Mouse (Mus musculus) liver, adult (tissue): Measurements from ENCODE around the gene Matn4.

Source experiments
- GATA4 ChIP-seq: IDR thresholded peaks from 2 replicates; pipeline ENCODE4 v1.6.1; 2014; ENCODE audit warnings: mild to moderate bottlenecking, low read length; ENCODE audit not compliant: insufficient replicate concordance

Matn4 gene

DNA sequence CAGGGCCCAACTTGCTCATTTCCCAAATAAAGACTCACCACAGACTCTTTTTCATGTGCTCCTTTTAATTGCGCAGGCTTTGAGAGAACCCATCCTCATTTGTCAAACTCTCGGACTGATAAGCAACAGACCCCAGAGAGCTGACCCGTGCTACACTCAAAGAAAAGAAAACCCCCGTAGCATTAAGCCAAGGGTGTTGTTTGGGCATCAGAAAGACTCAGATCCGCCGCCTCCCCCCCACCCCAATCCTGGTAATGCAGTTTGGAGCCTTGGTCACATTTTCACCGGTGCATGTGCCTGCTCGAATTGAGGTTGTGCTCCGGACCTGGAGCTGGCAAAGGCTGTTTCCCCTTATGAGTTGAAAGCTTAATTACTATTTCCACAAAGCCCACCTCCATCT is at the start of gene Matn4:
Matn4 (minus strand) TSS at position 101 of the 400 bp plus-strand sequence.
- no peak for TF ChIP-seq GATA4

DNA sequence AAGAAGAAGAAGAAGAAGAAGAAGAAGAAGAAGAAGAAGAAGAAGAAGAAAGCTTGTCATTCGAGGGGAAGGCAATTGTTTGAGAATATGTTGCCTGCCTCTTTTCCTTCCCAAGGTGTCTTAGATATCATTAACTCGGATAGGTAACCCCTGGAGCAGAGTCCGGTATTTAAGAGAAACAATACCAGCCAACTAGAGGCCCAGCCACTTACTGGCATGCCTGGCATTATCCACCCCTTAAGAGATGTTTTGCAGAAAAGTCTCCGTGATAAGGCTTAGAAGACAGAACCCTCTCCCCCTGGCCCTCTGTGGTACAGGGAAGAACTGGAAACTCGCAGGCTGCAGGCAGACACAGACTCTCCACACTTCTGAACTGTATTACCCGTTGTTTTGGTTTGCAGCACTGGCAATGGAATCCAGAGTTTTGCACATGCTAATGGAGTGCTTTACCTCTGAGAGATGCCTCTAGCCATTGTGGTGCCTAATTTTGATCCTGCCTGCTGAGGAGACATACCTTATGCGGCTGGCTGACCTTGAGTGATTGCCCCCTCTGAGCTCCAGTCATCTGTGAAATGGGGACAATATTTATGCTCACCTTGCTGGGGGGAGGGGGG is 49.0 kb upstream of the Matn4 start:
- no peak for TF ChIP-seq GATA4

DNA sequence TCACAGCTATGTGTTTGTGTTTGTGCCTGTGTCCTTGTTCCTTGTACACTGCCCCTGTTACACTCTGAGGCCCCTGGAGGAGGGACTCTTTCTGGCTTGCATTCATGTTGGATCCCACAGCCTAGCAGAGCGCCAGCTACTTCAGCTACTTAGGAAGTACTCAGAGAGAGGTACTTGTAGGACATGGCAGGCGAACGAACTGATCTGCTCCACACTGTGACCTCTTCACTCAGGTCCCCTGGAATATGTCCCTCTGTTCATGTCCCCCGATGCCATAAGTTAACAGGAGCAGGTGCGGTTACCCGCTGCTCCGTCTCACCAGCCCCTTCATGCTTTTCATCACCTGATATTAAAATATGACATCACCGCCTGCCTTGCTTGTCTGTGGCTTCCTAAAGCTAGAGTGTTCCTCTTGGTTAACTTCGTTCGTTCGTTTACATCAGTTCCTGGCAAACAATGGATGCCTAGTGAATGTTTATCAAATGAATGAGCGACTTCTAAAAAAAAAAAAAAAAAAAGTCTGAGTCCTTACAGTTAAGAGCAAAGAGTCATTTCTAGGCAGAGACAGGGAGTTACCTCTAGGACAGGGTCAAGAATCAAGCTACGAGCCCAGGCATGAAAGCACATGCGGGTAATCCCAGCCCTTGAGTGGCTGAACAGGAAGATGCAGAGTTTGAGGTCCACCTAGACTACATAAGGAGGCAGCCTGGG is 48.2 kb upstream of the Matn4 start:
- no peak for TF ChIP-seq GATA4

DNA sequence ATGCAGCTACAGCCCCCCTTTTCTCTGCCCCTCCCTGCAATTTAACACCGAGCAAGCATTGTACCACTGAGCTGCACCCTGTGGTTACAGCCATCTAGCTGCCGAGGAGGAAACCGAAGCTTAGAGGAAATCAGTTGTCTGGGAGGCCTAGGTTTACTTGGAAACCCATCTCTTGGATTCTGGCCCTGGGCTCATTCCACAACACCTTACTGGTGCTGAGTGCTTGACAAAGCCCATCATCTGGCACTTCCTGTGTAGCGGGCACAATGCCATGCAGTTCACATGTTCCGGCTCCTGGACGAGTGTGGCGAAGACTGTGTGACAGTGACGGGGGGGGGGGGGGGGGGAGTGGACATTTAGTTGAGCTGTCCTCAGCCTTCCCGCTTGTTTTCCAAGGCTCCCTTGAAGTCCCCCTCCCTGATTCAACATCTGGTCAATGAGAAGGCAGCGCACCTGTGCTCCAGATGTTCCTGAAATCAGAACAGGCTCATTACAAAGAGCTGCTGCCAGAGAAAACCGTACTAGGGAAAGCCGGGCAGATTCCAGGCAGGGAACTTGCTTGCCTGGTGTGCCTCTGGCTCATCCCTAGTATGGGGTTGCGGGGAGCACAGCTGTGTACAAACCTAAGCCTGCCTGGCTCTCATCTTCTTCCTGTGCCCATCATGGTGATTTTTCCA is 47.2 kb upstream of the Matn4 start:
- TF ChIP-seq GATA4 = no peak

DNA sequence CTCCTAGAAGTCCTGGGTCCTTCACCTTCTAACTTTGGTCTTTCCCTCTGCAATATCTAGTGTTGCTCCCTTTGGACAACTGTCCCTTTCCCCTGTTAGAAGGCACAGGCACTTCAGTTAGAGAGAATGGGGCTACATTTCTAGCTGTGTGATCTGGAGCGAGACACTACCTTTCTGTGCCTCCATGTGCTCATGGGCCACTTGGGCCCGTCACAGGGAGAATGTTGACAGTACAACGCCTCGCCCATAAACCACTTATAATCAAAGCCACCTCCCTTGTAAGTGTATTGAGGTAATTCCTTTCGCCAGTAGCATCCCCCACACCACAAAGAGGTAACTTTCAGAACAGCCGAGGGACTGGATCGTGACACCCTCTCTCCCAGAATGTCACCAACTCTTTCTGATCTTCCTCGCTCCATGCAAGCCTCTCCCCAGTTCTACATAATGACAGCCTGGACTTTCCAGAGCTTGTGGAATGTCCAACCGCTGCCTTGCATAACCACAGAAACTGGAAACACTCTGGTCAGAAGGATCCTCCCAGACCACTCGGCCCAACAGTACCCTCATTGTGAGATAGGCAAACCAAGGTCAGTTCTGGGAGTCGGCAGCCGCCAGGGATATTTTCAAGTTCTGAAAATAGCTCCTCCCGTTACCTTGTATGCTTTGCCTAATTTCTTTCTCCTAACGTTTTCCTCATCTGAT is 44.5 kb upstream of the Matn4 start:
- TF ChIP-seq GATA4 = no peak

DNA sequence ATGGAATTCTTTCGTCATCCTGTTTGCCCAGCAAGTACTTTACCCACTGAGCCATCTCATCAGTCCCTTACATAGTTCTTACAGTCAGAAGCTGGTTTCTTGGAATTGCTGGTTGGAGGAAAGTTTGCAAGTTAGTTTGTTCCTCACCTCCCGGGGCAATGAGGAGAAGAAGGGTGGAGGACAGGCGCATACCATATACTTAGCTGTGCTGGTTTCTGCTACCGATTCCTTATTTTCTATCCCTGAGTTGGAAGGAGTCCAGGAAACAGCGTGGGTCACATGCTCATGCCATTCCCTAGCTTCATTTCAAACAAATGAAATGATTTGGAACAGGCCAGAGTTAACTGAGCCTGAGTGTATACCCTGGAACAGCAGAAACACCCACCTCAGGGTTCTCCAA is 44.0 kb upstream of the Matn4 start:
- no peak for TF ChIP-seq GATA4

DNA sequence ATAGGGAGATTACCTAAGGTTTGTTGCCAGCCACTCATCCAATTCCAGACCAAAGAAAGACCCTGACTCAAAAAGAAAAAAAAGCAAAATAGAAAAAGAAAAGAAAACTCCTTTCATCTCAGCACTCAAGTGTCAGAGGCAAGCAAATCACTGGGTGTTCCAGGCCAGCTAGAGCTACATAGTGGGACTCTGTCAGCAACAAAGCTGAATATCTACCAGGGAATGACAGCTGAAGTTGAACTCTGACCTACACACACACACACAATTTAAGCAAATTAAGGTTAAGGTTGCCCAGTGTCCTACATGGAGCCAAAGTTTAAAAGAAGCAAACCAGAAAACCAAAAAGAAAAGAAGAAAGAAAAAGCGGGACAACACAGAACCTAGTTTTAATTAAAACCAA is 43.2 kb upstream of the Matn4 start:
- TF ChIP-seq GATA4 = no peak

DNA sequence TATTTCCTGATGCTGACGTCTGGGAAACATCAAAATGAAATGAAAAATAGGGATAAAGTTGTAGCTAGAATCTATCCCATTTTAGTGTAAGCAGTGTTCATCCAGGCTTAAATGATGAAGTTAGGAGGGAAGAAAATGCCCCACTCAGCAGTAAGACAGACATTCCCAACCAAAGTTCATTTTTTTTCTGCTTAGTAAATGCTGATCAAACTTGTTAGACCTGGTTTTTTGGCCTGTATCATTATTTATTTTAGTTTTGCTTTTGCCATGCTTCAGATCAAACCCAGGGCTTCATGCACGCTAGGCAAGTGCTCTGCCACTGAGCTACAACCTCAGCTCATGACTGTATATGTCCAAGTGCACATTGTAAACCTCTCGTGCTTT is 41.1 kb upstream of the Matn4 start:
- no peak for TF ChIP-seq GATA4

DNA sequence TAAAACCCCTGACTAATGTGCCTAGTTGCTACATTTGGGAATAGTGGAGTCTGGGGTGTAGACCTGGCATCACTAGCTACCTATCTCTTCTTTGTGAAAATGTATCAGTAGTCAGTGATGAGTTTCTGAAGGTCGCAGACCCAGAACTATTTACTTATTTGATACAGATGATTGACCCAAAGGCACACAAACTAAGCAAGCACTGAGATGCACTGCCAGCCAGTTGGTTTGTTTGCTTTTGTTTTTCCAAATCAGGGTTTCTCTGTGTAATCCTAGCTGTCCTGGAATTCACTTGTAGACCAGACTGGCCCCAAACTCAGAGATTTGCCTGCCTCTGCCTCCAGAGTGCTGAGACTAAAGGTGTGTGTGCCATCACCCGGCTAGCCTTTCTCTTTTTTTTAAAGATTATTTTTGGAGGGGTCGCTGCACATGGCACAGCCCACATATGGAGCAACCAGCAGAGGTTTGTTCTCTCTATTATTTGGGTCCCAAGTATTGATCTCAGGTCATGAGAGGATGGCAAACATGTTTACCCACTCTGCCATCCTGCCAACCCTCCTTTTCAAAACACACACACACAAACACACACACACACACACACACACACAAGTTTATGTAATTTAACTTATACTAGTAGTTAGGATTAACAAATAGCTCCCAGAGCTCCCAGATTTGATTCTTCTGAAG is 40.6 kb upstream of the Matn4 start:
- 0 out of 2 replicates have a peak, but pooled peaks have one; percentile 5 for TF ChIP-seq GATA4

DNA sequence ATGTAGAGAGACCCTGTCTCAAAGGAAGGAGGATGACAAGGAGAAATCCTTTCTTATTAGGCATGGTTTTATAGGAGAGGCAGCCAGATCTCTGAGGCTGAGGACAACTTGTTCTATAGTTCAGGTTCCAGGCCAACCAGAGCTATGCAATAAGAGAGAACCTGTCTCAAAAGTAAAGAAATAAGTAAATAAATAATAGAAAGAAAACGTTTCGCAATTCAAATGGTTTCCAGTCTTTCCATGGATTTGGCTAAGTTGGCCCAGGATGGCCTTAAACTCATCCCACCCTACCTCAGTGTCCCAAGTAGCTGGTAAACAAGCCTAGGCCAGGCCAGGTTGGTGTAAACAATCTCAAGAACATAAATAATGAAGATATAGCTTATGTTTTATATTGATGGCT is 39.7 kb upstream of the Matn4 start:
- TF ChIP-seq GATA4 = no peak

DNA sequence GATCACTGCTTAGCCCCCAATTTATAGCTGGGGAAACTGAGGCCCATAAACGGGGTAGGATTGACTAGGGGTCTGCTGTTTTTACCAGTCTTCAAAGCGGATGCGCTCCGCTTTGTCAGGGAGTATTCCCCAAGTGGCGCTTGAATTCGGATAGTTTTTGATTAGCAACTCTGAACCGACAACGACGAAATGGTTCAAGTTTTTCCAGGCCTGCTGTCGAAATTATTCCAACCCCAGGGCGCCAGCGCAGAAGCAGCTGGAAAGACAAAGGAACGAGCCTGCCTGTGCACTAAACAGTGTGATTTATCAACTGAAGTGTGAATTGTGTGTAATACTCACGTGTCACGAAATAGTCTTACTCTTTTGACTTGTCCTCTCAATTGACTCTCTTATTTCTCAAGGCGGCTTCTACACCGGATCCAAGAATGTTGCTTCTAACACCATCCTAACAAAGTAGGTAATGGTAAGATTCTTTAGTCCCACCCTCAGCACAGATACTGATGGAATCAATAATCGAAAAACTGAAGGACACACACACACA is 38.6 kb upstream of the Matn4 start, which contains the start of gene Sdc4:
Sdc4 (minus strand) TSS at position 428 of the 541 bp plus-strand sequence.
- TF ChIP-seq GATA4 = no peak

DNA sequence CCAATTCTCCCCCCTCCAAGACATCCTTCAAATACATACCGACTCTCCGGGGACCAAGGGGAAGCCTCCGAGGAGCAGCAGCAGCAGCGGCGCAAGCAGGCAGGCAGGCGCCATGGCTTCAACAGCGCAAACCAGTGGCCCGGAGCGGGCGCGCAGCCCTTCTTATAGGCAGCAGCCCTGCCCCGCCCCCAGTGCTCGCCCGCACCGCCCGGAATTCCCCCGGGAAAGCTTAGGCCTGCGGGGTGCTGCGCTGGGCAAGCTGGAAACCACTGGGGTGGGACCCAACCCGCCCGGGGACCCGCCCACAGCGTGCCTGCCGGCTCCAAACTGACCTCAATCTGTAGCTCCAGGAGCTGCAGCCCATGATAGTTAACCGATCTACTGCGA is 38.1 kb upstream of the Matn4 start:
- no peak; the same call in 1 of the 2 replicates for TF ChIP-seq GATA4

DNA sequence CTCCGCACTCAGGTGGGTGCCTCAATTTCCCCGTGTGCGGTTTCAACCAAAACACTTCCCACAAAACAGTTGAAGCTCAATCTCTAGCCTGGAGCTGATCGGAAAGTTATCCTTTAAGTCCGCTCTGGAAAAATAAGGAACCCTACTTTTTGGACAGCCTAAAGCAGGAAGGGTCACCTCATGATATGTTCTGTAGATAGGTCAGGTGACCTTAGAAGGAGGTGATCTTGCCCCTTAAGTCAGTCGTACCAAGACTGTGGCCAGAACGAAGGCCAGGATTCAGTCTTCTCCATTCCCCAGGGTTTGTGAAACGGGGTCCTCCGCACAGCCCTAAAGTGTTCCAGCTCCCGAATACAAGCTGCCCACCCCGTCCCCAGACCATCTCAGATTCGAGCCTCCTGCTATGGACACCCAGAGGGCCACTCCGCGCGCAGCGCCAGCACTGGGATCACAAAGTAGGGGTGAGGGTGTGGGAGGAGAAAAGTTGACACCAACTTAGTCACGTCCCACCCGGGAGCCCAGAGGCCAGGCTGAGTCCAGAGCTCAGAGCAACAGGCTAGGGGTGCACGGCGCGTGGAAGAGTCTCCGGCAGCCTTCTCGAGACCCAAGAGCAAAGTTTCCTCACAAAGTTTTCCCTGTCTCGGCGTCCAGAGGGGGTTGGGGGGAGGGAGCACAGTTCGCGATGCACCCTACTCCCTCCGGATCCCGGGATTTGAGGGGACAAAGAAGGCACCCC is 37.5 kb upstream of the Matn4 start:
- no peak for TF ChIP-seq GATA4

DNA sequence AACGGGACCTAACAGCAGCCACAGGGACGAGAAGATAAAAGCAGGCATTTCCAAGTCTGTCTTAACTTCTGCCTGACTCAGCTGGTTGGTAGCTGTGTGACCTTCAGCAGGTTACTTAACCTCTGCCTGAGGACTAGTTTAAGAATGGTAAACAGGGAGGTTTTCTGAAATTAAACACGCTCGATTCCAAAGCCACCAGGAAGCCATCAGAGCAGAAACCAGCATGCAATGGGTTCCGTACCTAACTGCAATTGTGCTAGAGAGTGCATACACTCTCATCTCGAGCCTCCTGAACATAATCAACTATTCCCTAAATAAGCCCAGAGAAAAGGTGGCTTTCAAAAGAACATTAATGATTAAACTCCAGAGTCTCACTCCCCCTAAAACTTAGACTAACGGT is 36.8 kb upstream of the Matn4 start:
- TF ChIP-seq GATA4 = no peak
